Mouse (Mus musculus) lung, adult 18-20 months (tissue): ENCODE data around the gene Kctd2.
A peak's percentile ranks its signal among the peaks of the same experiment; 100 is the strongest.

Experiments
- DNase-seq, 2 experiments: peaks; one replicate each; pipeline ENCODE4 v3.0.0; 2022; ENCODE audit warnings: mixed read lengths in 2 of 2

Gene Kctd2

DNA sequence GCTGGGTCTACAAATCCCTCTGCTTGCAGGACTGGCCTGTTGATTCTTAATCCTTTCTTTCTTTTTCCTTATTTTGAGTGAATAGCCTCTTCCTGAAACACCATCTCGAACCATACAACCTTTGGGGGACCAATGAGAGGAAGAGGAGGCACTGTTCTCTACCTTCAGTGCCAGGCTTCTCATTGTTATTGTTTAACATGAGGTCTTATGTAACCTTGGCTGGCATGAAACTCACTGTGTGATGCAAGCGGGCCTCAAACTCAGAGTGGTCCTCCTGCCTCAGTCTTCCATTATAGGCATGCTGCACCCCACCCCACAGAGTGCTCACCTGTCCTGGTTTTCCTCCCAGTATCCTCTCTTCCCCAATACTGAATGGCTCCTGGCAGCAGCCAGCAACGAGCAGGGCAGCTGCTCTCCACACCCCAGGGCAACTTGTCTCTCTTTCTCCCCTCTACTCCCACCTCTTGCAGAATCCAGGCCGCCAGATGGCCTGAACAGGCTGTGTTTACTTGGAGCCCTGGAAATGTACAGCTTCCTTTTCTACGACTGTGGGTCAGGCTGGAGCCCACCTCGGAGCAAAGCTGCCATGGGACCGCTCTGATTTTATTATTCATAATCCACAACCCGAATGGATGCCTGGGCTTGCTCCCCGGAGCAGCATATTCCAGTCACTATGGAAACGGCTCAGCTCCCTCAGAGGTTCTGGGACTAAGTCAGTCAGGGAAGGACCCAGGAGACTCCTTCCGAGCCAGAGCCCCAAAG lies 19.1 kb upstream of the Kctd2 start:
- no peak for DNase-seq

DNA sequence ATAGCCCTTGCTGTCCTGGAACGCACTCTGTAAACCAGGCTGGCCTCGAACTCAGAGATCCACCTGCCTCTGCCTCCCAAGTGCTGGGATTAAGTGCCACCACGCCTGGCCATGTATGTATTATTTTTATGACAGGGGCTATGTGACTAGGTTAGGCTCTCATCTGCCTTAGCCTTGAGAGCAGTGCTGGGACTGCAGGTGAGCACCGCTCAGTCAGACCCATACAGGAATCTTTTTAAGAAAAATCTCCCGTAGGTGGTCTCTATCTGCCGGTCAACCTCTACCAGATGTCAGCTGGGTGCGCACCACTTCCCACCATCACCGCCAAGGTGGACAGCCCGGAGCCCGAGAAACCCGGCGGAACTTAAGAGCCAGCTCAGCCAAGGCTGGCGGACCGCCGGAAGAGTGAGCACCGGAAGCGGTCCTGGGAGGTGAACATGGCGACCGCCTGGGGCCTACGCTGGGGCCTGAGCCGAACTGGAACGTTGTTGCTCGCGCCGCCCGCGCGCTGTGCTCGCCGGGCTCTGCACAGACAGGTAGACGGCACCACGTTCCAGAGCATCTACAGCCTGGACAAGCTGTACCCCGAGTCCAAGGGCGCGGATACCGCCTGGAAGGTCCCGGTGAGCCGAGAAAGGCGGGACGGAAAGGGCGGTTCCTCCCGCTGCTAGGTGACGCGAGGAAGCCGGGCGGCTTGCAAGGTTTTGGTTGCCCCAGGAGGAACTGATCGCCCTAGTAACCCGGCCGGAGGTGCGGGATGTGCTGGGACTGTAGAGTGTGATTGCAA lies 16.4 kb upstream of the Kctd2 start, which contains the start of gene Mrpl58:
Gene Mrpl58, plus strand, starts transcription at position 415 of the 787 bp plus-strand sequence.
- peak; percentile 86 for DNase-seq

DNA sequence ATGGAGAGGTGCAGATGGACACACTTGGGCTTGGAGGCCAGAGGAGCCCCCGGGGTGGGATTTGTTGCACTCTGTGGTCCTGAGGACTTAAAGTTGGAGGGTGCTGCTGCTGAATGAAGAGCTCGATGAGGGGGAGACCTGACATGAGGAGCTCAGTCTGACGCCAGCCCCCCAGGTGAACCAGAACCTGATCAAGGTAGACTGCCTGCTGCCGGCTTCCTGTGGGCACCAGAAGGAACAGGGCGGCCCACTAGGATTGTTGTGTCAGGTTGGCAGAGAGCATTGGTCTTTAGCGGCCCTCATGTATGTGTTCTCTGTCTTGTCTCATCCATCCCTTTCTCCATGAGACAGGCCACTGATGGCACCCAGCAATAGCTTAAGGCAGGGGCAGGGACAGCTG lies 14.2 kb upstream of the Kctd2 start:
- no peak for DNase-seq

DNA sequence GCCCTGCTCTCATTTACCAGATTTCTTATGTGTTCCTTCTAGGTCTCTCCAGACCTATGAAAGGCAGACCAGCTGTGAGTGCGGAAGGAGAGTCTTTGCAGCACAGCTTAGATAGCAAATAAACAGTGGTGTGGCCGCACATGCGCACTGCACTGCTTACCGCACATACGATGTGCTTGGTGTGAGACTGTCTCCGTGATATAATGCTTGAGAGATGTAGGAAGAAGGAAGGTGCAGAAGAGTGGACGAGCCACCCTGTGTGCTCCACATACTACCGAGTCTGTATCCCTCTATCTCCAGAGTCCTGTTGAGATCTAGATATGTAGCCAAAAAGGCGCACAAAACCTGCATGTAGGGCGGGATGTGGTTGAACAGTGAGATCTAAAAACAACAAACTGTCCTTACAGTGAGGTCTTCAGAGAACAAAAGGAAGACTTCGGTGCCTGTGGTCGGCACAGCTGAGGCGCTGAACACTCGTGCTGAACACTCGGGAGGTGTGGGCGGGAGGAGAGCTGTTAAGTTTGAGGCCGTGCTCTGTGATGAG lies 13.0 kb upstream of the Kctd2 start:
- DNase-seq: no peak

DNA sequence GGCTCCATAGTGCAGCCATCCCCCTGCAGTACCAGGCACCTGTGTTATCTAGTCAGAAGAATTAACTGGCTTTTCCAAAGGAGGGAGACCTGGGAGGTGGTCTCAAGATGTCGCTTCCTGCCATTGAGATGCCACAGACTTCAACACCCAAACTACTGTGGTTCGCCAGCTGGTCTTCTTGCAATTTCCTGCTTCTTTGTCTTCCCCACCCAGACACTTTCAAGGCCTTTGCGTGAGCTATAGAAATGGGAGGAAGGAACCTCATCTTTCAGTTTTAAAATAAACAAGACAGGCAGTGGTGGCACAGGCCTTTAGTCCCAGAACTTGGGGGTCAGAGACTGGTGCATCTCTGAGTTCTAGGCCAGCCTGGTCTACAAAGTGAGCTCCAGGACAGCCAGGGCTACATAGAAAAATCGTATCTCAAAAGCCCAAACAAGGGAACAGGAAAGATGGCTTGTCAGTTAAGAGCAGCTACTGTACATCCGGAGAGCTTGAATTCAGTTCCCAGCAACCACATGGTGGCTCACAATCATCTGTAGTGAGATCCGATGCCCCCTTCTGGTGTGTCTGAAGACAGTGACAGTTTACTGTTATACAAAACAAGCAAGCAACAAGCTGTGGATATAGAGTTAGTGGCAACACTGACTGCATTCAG lies 11.5 kb upstream of the Kctd2 start:
- no peak for DNase-seq

DNA sequence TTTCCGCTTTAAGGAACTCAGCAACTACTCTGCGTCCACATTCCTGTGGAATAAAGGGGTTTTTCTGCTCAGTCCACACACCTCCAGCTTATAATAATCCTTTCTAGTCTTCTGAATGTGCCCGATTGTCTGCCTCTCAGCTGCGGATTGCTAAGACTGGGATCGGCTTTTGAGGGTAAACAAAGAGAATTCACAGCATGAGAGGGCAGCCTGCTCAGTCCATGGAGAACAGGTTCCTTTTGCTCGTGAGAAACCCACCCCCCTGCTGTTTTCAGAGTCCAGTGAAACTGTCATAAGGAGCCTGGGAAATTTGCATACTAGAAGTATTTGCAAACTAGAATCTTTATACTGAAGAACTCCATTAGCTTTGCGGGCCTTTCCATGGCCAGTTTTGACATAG lies 10.4 kb upstream of the Kctd2 start:
- DNase-seq: no peak

DNA sequence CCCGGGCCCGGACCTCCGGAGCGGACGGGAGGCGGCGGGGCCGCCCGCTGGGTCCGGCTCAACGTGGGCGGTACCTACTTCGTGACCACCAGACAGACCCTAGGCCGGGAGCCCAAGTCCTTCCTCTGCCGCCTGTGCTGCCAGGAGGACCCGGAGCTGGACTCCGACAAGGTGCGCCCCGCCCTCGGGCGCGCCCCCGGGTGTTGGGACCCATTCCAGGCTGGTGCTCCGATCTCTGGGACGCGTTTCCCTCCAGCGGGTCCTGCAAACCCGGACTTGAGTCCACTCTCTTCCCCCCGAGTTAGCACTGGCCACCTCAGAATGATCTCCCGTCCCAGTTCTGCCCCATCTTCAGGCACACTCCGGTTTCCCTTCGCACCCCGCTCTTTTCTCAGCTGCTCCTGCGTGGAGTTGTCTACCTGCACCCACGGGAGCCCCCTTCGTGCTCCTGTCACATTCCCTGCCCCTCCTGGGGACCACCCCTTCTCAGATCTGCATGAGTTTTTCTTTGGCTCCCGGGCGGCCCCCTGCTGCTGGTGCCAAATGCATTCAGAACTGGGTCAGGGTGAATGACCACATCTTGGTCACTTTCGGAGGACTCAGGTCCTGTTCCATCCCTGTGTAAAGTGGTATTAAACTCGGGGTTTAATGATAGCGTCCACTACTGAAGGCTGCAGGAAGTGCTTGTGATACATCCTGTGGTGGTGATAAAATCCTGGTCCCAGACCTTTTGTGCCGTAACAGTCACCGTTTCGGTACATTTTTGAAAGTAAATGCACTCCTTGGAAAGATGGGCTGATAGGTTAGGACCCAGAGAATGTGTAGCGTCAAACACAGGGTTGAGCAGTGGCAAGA lies 635 bp downstream of the Kctd2 start:
- peak; percentile 72 to 75 for DNase-seq

DNA sequence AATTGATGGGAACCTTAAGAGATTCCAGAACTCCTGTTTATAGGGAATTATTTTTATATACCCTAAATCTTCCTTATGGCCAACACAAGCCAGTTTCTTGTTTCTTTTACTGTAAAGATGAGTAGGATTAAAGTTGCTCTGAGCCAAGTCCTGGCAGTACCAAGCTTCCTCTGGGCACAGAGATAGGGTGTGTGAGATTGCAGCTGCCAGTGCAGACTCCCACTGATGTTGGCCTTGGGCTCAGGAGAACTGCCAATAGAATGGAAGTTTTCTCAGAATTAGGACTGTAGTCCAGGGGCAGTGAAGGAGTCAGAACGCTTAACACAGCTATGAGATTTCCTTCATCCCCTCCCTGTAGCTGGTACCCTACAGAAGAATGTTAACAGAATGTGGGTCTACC lies 1.4 kb downstream of the Kctd2 start:
- no peak for DNase-seq

DNA sequence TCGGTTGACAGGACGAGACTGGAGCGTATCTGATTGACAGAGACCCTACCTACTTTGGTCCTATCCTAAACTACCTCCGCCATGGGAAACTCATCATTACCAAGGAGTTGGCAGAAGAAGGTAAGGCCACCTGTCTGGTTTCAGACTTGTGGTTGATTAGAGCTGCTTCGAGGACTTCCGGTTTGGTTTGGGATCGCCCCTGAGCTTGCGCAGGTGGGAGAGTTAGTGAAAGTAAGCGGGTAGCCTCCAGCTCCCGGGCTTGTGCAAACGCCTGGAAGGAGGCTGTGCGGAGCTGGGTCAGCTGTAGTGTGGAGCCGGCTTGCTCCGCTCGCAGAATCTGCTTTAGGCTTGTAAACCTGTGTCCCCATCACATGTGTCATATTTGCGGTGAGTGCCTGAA lies 2.0 kb downstream of the Kctd2 start:
- DNase-seq: no peak

DNA sequence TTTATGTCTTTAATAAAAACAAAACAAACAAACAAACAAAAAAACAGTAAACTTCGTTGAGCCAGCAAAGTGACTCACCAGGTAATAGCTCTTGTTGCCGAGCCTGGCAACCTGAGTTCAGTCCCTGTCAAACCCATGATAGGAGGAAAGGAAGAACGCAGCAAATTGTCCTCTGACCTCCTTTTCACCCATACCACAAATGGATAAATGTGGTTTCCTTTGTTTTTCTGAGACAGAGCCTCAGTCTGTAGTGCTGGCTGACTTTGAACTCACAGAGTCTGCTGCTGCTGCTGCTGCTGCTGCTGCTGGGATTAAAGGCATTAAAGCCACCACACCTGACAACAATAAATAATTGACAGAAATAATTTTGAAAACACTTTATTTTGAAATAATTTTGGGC lies 3.2 kb downstream of the Kctd2 start:
- DNase-seq: no peak

DNA sequence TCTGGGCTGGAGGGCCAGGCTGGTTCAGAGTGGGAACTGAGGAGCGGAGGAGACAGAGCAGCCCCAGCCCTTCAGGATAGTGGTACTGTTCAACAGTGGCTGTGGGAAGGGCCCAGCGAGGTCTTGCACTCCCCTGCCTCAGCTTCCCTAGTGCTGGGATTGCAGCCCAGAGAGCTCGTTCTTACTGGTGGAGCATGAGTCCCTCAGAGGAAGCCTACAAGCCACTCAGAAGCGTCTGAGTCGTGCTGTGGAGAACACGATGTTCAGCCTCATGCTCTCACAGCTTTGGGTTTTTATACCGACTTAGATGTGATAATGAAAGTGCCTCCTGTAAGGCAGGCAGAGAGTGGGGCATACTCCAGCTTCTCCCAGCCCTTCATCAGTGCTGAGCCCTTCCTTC lies 4.7 kb downstream of the Kctd2 start:
- DNase-seq: no peak

DNA sequence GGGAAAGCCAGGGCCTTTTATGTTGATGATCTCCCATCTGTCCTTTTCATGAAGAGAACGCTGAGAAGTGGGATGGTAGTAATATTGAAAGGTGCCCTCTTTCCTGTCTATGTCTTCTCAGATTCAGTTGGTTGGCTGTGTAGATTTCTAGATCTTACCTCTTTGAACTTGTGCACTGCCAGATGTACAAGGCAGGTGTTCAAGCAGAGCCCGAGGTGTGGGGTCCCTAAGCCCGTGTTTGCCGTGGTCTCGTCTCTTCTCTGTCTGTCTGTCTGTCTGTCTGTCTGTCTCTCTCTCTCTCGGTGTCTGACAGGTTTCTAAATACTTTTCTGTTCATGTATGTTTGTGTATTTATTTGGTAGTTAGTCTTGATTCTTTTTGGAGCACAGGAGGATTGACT lies 5.7 kb downstream of the Kctd2 start:
- DNase-seq: no peak

DNA sequence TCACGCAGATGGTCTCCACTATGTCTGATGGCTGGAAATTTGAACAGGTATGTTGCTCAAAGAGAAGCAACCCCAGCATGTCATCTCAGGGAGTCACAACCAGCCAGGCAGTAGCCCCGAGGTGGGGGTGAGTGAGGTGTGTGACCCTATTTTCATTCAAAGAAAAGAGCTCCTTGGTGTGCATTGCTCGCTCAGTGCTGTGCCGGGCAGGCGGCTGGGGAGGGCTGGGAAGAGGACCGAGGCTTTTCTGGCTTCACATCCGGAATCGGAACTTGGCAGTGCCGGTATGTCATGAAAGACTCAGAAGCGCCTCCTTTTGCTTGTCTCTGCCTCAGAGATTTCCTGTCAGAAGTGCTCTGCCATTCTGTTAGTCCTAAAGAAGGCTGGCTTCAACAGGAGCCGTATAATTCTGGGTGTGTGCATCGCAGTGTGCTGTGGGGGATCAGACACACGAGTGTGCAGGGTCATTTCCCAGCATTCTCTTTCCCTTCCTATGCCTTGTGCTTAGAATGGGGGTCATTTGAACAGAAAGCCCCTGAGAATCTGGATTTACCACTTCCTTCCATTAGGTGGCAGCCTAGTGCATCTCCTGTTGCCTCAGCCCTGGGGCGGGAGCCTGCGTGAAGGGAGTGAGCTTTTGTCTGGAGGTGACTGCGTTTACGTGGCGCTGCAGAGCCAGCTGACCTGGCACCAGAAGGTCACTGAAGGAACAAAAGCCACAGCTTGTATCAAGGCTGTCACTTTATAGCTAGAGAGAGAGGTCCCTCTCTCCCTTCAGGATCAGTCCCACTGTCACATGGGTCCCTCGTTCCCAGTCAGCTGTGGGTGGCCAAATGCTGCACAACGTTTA lies 7.8 kb downstream of the Kctd2 start:
- DNase-seq: peak; percentile 68 to 81

DNA sequence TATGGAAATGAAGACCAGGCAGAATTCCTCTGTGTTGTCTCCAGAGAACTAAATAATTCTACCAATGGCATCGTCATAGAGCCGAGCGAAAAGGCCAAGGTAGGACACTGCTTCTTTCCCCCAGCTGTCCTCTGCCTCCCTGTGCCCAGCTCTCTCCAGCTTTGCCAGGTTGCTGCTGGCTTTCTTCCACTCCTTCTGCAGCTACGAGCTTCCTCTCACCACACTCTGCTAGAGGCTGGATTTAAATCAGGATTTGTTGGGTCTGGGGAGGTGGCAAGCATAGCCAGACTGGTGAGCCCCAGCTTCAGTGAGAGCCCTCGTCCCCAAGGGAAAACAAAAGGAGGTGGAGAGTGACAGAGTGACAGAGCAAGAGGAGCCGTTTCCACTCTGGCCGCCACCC lies 9.4 kb downstream of the Kctd2 start:
- DNase-seq: no peak

DNA sequence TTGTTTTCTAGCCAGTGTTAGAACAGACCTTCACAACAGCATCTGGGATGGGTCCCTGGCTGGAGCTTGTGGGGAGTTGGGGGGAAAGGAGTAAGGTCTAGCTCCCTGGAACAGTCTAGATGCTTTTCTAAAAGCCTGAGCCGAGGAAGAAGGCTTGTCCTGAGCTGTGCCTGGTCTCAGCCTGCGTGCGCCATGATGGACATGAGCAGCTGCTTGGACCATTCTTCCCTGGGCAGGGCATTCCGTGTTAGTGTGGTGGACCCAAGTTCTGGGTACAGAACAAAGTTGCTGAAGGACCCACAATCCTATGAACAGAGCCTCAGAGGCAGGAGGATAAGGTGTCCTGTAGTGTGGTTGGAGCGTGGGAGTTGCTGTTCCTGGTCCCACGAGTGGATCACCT lies 10.6 kb downstream of the Kctd2 start:
- DNase-seq: no peak

DNA sequence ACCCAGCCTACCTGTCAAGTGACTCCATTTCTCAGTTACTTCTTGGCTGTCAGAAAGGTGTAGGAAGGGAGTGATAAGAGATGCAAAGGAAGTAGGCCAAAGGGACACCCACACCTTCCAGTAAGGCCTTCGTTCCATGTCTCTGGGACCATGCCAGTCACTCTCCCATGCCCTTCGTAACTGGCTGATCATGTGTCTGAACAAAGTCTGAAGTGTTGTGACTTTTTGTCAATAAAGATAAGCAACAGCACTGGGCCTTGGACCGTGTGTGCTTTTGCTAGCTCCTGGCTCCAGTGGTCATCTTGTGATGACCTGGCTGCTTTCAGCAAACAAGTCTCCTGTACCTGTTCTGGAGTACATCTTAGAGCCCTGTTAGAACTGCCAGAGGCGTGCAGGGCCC lies 12.9 kb downstream of the Kctd2 start:
- no peak for DNase-seq

DNA sequence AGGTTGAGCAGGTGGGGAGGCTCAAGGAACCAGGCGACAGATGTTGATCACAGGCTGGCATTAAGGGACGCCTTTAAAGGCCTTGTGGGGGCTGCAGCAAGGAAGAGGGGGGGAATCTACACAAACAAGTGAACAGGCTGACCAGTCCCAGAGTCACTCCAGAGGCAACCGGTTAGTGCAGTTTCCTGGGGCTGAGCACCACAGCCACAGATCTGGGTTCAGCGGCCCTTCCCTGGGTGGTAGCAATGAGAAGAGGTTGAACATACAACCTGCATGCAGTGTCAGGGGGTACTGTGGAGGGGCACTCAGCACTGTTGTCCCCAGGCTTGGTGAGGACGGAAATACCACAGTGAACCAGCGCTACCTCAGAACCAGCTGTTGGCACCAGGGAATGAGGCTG lies 13.4 kb downstream of the Kctd2 start:
- DNase-seq: no peak

DNA sequence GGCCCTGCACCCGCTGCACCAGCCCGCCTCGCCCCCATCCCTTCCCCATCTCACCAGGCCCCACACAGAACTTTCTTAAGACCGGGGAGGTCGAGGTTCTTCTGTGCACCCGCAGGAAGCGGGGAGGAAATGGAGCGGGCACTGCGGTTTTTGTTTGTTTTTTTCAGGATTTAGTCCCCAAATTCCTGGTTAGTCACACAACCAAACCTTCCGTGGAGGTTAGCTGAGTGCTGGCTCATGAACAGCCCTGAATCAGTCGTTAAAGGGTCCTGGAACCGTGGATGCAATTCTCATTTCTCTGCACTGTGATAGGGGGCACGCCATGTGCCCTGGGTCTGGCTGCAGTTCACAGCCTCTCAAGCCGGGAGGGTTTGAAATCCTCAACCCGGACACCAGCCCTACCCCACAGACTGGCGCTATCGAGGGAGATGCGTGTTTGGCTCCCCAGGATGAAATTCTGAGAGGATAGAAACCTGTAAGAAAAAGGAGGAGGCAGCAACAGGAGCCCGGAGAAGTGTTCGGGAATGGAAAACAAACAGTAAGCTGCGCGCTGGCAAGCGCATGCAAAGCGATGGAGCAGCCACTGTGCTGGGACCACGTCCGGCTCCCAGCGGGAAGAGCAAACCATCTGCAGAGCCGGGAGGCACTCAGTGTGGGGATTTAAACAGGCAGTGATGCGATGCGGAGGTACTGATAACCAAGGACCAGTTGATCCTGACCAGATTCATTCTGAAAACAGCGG lies 15.8 kb downstream of the Kctd2 start:
- DNase-seq: no peak

DNA sequence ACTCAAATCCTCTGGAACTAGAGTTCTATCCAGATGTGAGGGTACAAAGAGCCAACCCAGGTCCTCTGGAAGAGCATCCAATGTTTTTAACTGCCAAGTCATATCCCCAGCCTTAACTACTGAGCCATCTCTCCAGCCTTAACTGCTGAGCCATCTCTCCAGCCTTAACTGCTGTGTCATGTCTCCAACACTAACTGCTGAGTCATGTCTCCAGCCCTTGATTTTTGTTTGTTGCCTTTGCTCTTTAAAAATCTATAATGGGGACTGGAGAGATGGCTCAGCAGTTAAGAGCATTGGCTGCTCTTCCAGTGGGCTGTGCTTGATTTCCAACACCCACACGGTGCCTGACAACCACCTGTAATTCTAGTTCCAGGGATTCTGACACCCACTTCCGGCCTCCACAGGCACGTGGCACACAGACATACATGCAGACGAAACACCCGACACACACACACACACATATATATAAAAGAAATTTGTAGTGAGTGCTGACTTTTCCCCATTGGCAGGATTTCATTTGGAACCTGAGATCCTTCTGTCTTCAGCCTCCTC lies 17.7 kb downstream of the Kctd2 start:
- DNase-seq: no peak

DNA sequence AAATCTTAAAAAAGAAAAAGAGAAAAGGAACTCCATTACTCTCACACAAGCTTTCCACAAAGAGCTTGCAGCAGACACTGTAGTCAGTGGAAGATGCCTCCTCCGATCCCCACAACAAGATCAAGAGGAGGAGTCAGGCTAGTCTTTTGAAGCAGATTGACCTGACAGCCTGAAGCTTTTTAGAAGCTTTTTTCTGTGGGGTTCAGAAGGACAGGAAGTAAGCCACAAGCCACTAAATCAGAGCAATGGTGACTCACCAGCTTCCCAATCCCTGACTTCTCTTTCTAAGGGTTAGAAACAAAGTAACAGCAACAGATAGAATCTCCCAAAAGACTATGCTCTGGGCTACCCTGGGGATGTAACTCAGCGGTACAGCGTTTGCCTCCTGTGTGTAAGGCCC lies 19.4 kb downstream of the Kctd2 start:
- no peak for DNase-seq
